Mouse (Mus musculus) left cerebral cortex, postnatal 10 days (tissue): ENCODE results near the gene Proser2. TPM values are rescaled to one million over a fixed set of nuclear protein-coding genes. Genes with fewer than 3 reads are reported as not detected.
"Not testable (repeated sequence)": the region's sequence is repeated elsewhere in the genome, so short reads cannot be mapped to it uniquely, and the experiment has no call there.

ENCODE experiments used
- DNase-seq, 2 experiments: peaks; one replicate each; pipeline ENCODE4 v3.0.0; 2021 to 2022; ENCODE audit warnings: low spot score in 2 of 2, mixed read lengths in 1 of 2; ENCODE audit errors: extremely low spot score in 1 of 2
- intact Hi-C: fragments of 180-260 bp; cut with DNase I; formaldehyde crosslinking; loops from one replicate; pipeline ENCODE4 v1.15.1; 2025
- total RNA-seq, 2 experiments: library from RNA; stranded (reverse); gene quantifications; 2 replicates each; pipeline ENCODE4 v1.2.3; 2021

The Proser2 gene
- total RNA-seq, 2 experiments from 2014 or later, result 2.2 to 3.6 TPM

DNA sequence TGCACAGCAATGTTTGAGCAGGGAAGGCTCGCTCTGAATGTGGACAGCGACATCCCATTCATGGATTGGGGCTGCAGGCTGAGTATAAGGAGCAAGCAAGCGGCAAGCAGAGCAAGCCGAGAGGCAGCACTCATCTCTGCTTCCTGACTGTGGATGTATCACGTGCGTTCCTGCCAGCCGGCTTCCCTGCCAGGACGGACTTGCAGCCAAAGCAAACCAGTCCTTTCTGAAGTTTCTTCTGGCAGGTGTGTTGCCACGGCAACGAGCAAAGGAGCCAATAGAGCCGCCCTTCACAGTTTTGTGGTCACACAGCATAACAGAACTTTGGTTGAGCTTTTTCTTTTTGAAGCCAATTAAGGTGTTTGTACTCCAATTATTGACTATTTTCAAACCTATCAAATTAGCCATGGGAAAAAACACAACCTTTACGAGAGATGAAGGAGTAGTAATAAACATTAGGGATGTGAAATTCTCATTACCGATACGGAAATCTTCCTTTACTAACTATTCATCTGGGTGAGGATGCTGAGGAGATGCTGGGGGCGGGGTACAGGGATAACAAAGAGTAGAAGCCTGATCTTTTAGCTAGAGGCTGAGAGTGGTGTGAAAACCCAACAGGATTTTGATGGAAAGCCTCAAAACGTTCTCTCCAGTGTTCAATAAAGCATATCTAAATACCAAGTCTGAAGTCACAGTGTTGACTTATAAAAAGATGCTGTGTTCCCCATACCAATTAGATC, 13.1 kb upstream of the Proser2 start:
- DNase-seq, result peak in 1 of 2 experiments; percentile 41
- intact Hi-C loops, result no loop called here

DNA sequence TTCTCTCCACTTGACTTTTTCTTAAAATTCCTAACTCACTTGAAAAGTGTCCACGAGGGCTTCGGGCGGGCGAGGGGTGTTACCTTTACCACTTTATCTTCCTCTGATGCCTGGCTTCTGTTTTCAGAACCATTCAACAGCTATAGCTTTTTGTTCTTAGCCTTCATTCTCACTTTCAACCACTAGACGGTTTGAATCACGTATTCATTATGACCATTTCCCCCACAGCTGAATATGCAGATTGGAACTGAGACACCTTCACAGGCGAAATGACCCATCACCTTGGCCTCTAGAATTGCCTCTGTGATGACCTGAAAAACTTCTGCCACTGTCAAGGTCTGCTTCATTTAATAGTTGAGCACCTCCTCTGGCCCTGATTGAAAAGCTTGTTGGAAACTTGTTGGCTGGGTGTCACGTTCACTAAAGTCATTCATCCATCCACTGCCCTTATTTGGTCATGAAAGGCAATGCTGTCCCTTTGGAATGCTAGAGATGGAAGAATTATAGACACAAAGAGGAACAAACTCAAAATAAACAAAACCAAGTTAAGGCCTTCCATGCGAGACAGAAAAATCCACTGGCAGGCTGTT, 10.7 kb upstream of the Proser2 start:
- intact Hi-C loops, result no loop called here
- DNase-seq, result no peak

GRCm38 (mm10) chr2:6133871-6134270, 3.9 kb upstream of the Proser2 start:
- intact Hi-C loops, result no loop called here
- no peak for DNase-seq

GRCm38 (mm10) chr2:6128881-6129280, 1.1 kb downstream of the Proser2 start:
- intact Hi-C loops, result no loop called here

GRCm38 (mm10) chr2:6128136-6128805, 1.7 kb downstream of the Proser2 start:
- peak in 1 of 2 experiments; percentile 36 for DNase-seq
- intact Hi-C loops, result no loop called here

More at GRCm38 (mm10) chr2:6128881-6129280, 1.1 kb downstream of the Proser2 start:
- DNase-seq, result no peak

DNA sequence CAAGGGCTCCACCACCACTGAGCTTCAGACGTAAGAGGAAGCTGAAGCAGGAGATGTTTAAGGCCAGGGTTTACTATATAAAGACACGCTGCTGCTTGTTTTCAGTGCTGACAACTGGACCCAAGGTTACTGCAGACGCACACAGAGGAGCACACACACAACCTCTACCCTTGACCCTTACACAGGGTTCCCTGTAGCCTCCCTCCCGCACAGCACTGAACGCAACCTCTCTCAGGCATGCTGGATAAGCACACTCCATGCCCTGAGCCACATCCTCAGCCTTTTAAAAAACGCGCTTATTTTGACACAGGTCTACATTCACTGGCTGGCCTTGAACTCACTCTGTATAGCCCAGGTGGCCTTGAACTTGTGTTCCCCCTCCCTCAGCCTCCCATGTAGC, 7.0 kb downstream of the Proser2 start:
- intact Hi-C loops, result no loop called here
- no peak for DNase-seq

GRCm38 (mm10) chr2:6121091-6121490, 8.9 kb downstream of the Proser2 start:
- DNase-seq, result no peak
- intact Hi-C loops, result no loop called here

- DNase-seq, result peak in 1 of 2 experiments; percentile 54
- intact Hi-C loops, result no loop called here
Observed at GRCm38 (mm10) chr2:6118246-6118645, 11.8 kb downstream of the Proser2 start.

DNA sequence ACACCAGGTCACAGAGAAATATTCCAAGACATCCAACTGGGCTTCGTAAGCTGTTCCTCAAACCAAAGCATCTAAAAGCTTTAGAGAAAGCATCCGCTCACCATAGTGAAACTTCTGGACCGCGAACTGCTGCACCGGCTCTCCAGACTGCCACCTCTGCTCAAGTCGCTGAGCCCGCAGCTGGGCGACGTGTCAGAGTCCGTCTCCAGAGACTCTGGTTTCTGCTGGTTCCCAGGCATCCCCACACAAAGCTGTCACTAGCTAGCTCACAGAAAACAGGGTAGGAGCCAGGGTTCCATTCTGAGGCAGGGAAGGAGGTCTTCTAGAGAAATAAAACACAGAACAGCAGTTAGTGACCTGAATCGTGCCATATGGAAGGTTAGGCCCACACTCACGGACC, 16.2 kb downstream of the Proser2 start:
- intact Hi-C loops, result no loop called here
- peak in 1 of 2 experiments; percentile 16 for DNase-seq

DNA sequence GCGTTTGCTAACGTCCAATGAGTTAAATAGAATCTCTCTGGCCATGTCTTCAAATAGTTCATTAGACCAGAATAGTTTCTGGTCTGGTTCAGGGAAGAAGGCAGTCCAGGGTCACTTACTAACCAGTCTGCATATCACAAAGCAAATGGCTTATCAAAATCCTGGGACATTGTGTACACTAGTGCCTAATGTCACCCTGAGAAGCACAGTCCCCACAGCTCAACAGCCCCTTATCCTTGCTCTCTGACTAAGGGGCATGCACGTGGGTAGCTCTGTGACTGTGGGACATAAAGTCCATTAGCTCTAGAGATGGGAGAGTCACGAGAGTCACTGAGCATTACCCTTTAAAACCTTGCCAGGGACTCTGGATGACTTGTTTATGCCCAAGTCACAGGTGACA, 17.4 kb downstream of the Proser2 start:
- intact Hi-C loops, result no loop called here
- DNase-seq, result no peak

- intact Hi-C loops, result no loop called here
- DNase-seq, result no peak
Observed at GRCm38 (mm10) chr2:6105437-6105836, 24.6 kb downstream of the Proser2 start.

GRCm38 (mm10) chr2:6100755-6101154, 29.3 kb downstream of the Proser2 start:
- intact Hi-C loops, result no loop called here
- DNase-seq, result no peak

- DNase-seq, result peak in 1 of 2 experiments; percentile 48
- intact Hi-C loops, result no loop called here
Observed at GRCm38 (mm10) chr2:6100027-6100749, 29.8 kb downstream of the Proser2 start.

GRCm38 (mm10) chr2:6099443-6099842, 30.6 kb downstream of the Proser2 start:
- intact Hi-C loops, result no loop called here
- no peak for DNase-seq

DNA sequence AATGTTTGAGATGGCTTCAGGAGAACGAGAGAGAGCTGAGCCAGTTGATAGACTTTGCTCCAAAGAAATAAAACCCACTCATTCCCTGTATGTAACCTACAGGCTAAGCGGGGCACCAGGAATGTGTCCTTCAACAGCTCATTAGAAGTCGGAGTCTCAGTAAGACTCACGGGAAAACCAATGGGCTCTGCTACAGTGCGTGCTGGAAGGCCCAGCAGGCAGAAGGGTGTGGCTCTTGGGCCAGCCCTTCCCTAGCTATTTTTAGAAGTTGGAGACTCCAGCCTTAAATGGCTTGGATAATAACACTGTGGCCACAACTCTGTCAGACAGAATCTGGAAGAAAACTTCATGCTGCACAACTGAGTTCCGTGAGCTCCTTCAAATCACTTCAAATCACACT, 31.1 kb downstream of the Proser2 start:
- no peak for DNase-seq
- intact Hi-C loops, result no loop called here

DNA sequence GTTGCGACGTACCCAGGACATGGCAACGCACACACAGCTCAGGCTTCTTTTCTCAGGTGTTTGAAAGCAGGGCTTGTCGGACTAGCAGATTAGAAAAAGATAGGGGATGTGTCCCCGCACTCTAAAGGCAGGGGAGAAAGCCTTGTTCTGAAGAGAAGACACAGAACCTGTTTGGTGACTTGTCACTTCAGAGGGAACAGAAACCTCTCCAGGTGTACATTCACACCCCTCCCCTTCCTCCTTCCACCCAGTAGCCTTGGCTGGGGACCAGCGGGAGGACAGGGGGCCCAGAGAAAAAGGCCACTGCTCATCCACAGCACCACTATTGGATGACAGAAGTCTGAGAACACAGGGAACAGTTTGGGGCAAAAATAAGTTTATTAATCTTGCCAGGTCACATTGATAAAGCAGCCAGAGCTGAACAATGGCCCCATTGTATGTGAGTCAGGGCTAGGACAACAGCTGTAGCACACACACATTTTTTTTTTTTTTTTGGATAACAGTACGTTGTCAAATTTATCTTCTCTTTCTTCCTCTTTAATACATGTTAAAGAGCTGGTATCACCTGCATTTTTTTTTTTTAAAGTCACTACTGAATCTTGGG, 32.8 kb downstream of the Proser2 start:
- DNase-seq, result no peak
- intact Hi-C loops, result no loop called here

DNA sequence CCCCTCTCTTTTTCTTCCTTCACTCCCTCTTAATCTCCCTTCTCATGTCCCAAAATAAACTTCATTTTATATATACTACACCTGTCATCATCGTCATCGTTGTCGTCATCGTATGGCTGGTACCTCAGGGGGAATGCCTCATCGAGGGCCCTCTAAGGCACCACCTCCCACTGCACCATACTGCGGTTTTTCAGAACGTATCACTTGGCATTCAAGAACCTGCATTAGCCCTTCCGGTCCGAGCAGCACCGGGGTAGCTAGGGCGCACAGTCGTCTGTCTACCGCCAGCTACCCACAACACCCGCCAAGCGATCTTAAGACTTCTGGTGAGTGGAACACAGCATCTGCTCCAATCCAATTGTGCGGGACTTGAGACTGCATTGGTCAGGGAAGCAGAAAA, 40.1 kb downstream of the Proser2 start:
- DNase-seq, intact Hi-C loops: not testable (repeated sequence)

DNA sequence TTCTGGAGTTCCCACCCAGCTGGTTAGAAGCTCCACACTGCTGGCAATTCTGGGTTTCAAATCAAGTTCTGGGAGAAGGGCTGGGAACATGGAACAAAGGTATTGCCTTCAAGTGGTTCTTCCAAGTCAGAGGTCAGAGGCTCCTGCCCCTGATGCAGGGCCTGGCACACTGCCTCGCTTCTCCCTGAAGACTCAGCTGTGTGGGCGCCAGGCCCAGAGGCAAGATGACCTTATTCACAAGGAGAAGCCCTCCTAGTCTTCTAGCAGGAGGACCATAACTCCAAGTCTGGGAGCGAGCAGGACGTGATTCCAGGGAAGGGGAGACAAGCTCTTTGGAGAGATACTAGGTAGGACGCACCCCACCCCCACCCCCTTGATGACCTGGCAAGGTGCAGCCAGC, 42.9 kb downstream of the Proser2 start:
- intact Hi-C loops, result no loop called here
- peak in 1 of 2 experiments; percentile 41 for DNase-seq
